Mouse (Mus musculus): ENCODE measurements around the gene Cit. TPM values are rescaled to one million over a fixed set of nuclear protein-coding genes. Genes with fewer than 3 reads are reported as not detected.
A peak's percentile ranks its signal among the peaks of the same experiment; 100 is the strongest.

Cit gene
- polyA plus RNA-seq, 1 experiment from 2014 or later: 16.8 TPM

GRCm38 (mm10) chr5:116023821-116024284 is 178.8 kb downstream of the Cit start:
- Histone ChIP-seq H3K9ac (ENCODE audit: low read depth, low read length) (peak overlapping the region; percentile 84), H3K27me3 (replicated peaks; ENCODE audit: control insufficient read depth, insufficient read depth, low read length) (no peaks in the 10 kb centered on the region), H3K36me3 (ENCODE audit: control insufficient read depth, insufficient read depth, low read length) (peaks cover 34% of the 10 kb centered on the region), H3K4me3 (ENCODE audit: low read depth, low read length) (peak overlapping the region; percentile 89), H3K4me1 (ENCODE audit: control insufficient read depth, insufficient read depth, low read length) (peaks cover 4% of the 10 kb centered on the region; the same call in 1 of the 2 replicates), H3K4me2 (ENCODE audit: low read depth, low read length) (peak overlapping the region; percentile 93), H3K27ac (replicated peaks; ENCODE audit: low read depth, low read length) (peak overlapping the region; percentile 86), H3K9me3 (ENCODE audit: control insufficient read depth, low read length) (no peaks in the 10 kb centered on the region)
- WGBS: under 1% methylated on average over 11 of the region's 28 CpGs
- no peak for ATAC-seq (ENCODE audit: low read depth)
- peak; percentile 53 for DNase-seq (ENCODE audit: low spot score)

- peak within 1 kb of the TSS; percentile 93 for H3K4me2 ChIP-seq (ENCODE audit: low read depth, low read length)
- WGBS: 1% methylated on average over 40 of the region's 46 CpGs
- no peaks in the 10 kb centered on the region for H3K27me3 ChIP-seq (replicated peaks; ENCODE audit: control insufficient read depth, insufficient read depth, low read length)
- H3K9ac ChIP-seq (ENCODE audit: low read depth, low read length): peak within 1 kb of the TSS; percentile 84
- DNase-seq (ENCODE audit: low spot score) (peak; percentile 98), ATAC-seq (ENCODE audit: low read depth) (peak; percentile 99)
- H3K4me3 ChIP-seq (ENCODE audit: low read depth, low read length): peak within 1 kb of the TSS; percentile 89
- H3K27ac ChIP-seq (replicated peaks; ENCODE audit: low read depth, low read length): peak within 1 kb of the TSS; percentile 86
- no peaks in the 10 kb centered on the region for H3K9me3 ChIP-seq (ENCODE audit: control insufficient read depth, low read length)
- H3K36me3 ChIP-seq (ENCODE audit: control insufficient read depth, insufficient read depth, low read length): peaks cover 30% of the 10 kb centered on the region
- H3K4me1 ChIP-seq (ENCODE audit: control insufficient read depth, insufficient read depth, low read length): peaks cover 4% of the 10 kb centered on the region; the same call in 1 of the 2 replicates
These were observed 179.3 kb downstream of the Cit start, which contains the start of gene Prkab1 for GRCm38 (mm10) chr5:116024327-116024739. Gene Prkab1 (minus strand): TSS chr5:116024508.

GRCm38 (mm10) chr5:116026107-116026506 is 181.0 kb downstream of the Cit start:
- H3K9ac ChIP-seq (ENCODE audit: low read depth, low read length): no peak overlapping the region
- no peak overlapping the region for H3K4me3 ChIP-seq (ENCODE audit: low read depth, low read length)
- no peaks in the 10 kb centered on the region for H3K27me3 ChIP-seq (replicated peaks; ENCODE audit: control insufficient read depth, insufficient read depth, low read length)
- no peak for DNase-seq (ENCODE audit: low spot score)
- 85% methylated on average over 5 of the region's 5 CpGs for WGBS
- no peaks in the 10 kb centered on the region for H3K9me3 ChIP-seq (ENCODE audit: control insufficient read depth, low read length)
- H3K4me1 ChIP-seq (ENCODE audit: control insufficient read depth, insufficient read depth, low read length): peaks cover 4% of the 10 kb centered on the region; the same call in 1 of the 2 replicates
- ATAC-seq (ENCODE audit: low read depth): no peak
- H3K36me3 ChIP-seq (ENCODE audit: control insufficient read depth, insufficient read depth, low read length): peaks cover 12% of the 10 kb centered on the region
- no peak overlapping the region for H3K4me2 ChIP-seq (ENCODE audit: low read depth, low read length)
- H3K27ac ChIP-seq (replicated peaks; ENCODE audit: low read depth, low read length): no peak overlapping the region

- Histone ChIP-seq H3K4me2 (ENCODE audit: low read depth, low read length) (no peak overlapping the region), H3K27me3 (replicated peaks; ENCODE audit: control insufficient read depth, insufficient read depth, low read length) (no peaks in the 10 kb centered on the region), H3K9me3 (ENCODE audit: control insufficient read depth, low read length) (no peaks in the 10 kb centered on the region), H3K36me3 (ENCODE audit: control insufficient read depth, insufficient read depth, low read length) (peaks cover 7% of the 10 kb centered on the region; the same call in 1 of the 2 replicates), H3K9ac (ENCODE audit: low read depth, low read length) (no peak overlapping the region), H3K4me3 (ENCODE audit: low read depth, low read length) (no peak overlapping the region), H3K4me1 (ENCODE audit: control insufficient read depth, insufficient read depth, low read length) (peaks cover 4% of the 10 kb centered on the region; the same call in 1 of the 2 replicates), H3K27ac (replicated peaks; ENCODE audit: low read depth, low read length) (no peak overlapping the region)
- ATAC-seq (ENCODE audit: low read depth): no peak
- 87% methylated on average over 14 of the region's 14 CpGs for WGBS
- no peak for DNase-seq (ENCODE audit: low spot score)
These were observed 181.5 kb downstream of the Cit start for GRCm38 (mm10) chr5:116026561-116026960.

GRCm38 (mm10) chr5:116029071-116029470 is 184.0 kb downstream of the Cit start:
- Histone ChIP-seq H3K4me1 (ENCODE audit: control insufficient read depth, insufficient read depth, low read length) (no peaks in the 10 kb centered on the region), H3K27ac (replicated peaks; ENCODE audit: low read depth, low read length) (no peak overlapping the region), H3K27me3 (replicated peaks; ENCODE audit: control insufficient read depth, insufficient read depth, low read length) (no peaks in the 10 kb centered on the region), H3K9me3 (ENCODE audit: control insufficient read depth, low read length) (no peaks in the 10 kb centered on the region), H3K4me3 (ENCODE audit: low read depth, low read length) (no peak overlapping the region), H3K9ac (ENCODE audit: low read depth, low read length) (no peak overlapping the region), H3K36me3 (ENCODE audit: control insufficient read depth, insufficient read depth, low read length) (no peaks in the 10 kb centered on the region), H3K4me2 (ENCODE audit: low read depth, low read length) (no peak overlapping the region)
- no peak for ATAC-seq (ENCODE audit: low read depth)
- WGBS: 62% methylated on average over 7 of the region's 7 CpGs
- DNase-seq (ENCODE audit: low spot score): no peak

GRCm38 (mm10) chr5:116030566-116031189 is 185.6 kb downstream of the Cit start:
- Histone ChIP-seq H3K4me3 (ENCODE audit: low read depth, low read length) (no peak overlapping the region), H3K36me3 (ENCODE audit: control insufficient read depth, insufficient read depth, low read length) (no peaks in the 10 kb centered on the region), H3K9me3 (ENCODE audit: control insufficient read depth, low read length) (no peaks in the 10 kb centered on the region), H3K27ac (replicated peaks; ENCODE audit: low read depth, low read length) (no peak overlapping the region), H3K9ac (ENCODE audit: low read depth, low read length) (no peak overlapping the region), H3K27me3 (replicated peaks; ENCODE audit: control insufficient read depth, insufficient read depth, low read length) (no peaks in the 10 kb centered on the region), H3K4me1 (ENCODE audit: control insufficient read depth, insufficient read depth, low read length) (no peaks in the 10 kb centered on the region), H3K4me2 (ENCODE audit: low read depth, low read length) (peak overlapping the region; percentile 35)
- 4% methylated on average over 19 of the region's 19 CpGs for WGBS
- peak; percentile 32 for ATAC-seq (ENCODE audit: low read depth)
- DNase-seq (ENCODE audit: low spot score): peak; percentile 20

- ATAC-seq (ENCODE audit: low read depth) (no peak), DNase-seq (ENCODE audit: low spot score) (peak; percentile 83)
- Histone ChIP-seq H3K9ac (ENCODE audit: low read depth, low read length) (no peak overlapping the region), H3K4me2 (ENCODE audit: low read depth, low read length) (peak overlapping the region; percentile 35; the same call in 1 of the 2 replicates), H3K9me3 (ENCODE audit: control insufficient read depth, low read length) (no peaks in the 10 kb centered on the region), H3K4me3 (ENCODE audit: low read depth, low read length) (no peak overlapping the region), H3K36me3 (ENCODE audit: control insufficient read depth, insufficient read depth, low read length) (no peaks in the 10 kb centered on the region), H3K27ac (replicated peaks; ENCODE audit: low read depth, low read length) (no peak overlapping the region), H3K4me1 (ENCODE audit: control insufficient read depth, insufficient read depth, low read length) (no peaks in the 10 kb centered on the region), H3K27me3 (replicated peaks; ENCODE audit: control insufficient read depth, insufficient read depth, low read length) (no peaks in the 10 kb centered on the region)
- 4% methylated on average over 14 of the region's 14 CpGs for WGBS
These were observed 186.1 kb downstream of the Cit start for GRCm38 (mm10) chr5:116031190-116031577.

- peak; percentile 78 for DNase-seq (ENCODE audit: low spot score)
- H3K9me3 ChIP-seq (ENCODE audit: control insufficient read depth, low read length): no peaks in the 10 kb centered on the region
- WGBS: 64% methylated on average over 16 of the region's 16 CpGs
- H3K27ac ChIP-seq (replicated peaks; ENCODE audit: low read depth, low read length): no peak overlapping the region
- ATAC-seq (ENCODE audit: low read depth): peak; percentile 62; the same call in 1 of the 2 replicates
- no peak overlapping the region for H3K9ac ChIP-seq (ENCODE audit: low read depth, low read length)
- no peak overlapping the region for H3K4me3 ChIP-seq (ENCODE audit: low read depth, low read length)
- H3K4me1 ChIP-seq (ENCODE audit: control insufficient read depth, insufficient read depth, low read length): no peaks in the 10 kb centered on the region
- 0 out of 2 replicates have a peak overlapping the region, but pooled peaks have one; percentile 3 for H3K4me2 ChIP-seq (ENCODE audit: low read depth, low read length)
- H3K36me3 ChIP-seq (ENCODE audit: control insufficient read depth, insufficient read depth, low read length): no peaks in the 10 kb centered on the region
- H3K27me3 ChIP-seq (replicated peaks; ENCODE audit: control insufficient read depth, insufficient read depth, low read length): no peaks in the 10 kb centered on the region
These were observed 191.4 kb downstream of the Cit start for GRCm38 (mm10) chr5:116036465-116036864.

GRCm38 (mm10) chr5:116037731-116038130 is 192.7 kb downstream of the Cit start:
- Histone ChIP-seq H3K9me3 (ENCODE audit: control insufficient read depth, low read length) (no peaks in the 10 kb centered on the region), H3K27me3 (replicated peaks; ENCODE audit: control insufficient read depth, insufficient read depth, low read length) (no peaks in the 10 kb centered on the region), H3K27ac (replicated peaks; ENCODE audit: low read depth, low read length) (no peak overlapping the region), H3K36me3 (ENCODE audit: control insufficient read depth, insufficient read depth, low read length) (no peaks in the 10 kb centered on the region), H3K4me1 (ENCODE audit: control insufficient read depth, insufficient read depth, low read length) (no peaks in the 10 kb centered on the region), H3K4me2 (ENCODE audit: low read depth, low read length) (no peak overlapping the region), H3K4me3 (ENCODE audit: low read depth, low read length) (no peak overlapping the region), H3K9ac (ENCODE audit: low read depth, low read length) (no peak overlapping the region)
- no peak for DNase-seq (ENCODE audit: low spot score)
- ATAC-seq (ENCODE audit: low read depth): no peak
- 48% methylated on average over 12 of the region's 12 CpGs for WGBS

Data from embryonic facial prominence, embryonic 14.5 days (tissue).